Mouse (Mus musculus) midbrain, embryonic 15.5 days (tissue): ENCODE results near the gene Eif2b4. TPM values are rescaled to one million over a fixed set of nuclear protein-coding genes. Genes with fewer than 3 reads are reported as not detected.

ENCODE experiments used
- ATAC-seq: fragments of 200-750 bp; cut with Nextera tagmentation; replicated peaks from 2 replicates; pipeline ENCODE4 v1.8.0; 2017; ENCODE audit warnings: moderate TSS enrichment
- H3K27ac ChIP-seq: fragments of 300-500 bp; sonication (generic); 2 replicates; pipeline ENCODE4 v1.5.1; 2015; ENCODE audit warnings: mild to moderate bottlenecking, inconsistent platforms
- H3K27me3 ChIP-seq: fragments of 300-500 bp; sonication (generic); replicated peaks from 2 replicates; pipeline ENCODE4 v1.6.1; 2015; ENCODE audit warnings: inconsistent platforms
- H3K36me3 ChIP-seq: fragments of 300-500 bp; sonication (generic); replicated peaks from 2 replicates; pipeline ENCODE4 v1.6.1; 2015; ENCODE audit warnings: inconsistent platforms
- H3K4me1 ChIP-seq: fragments of 300-500 bp; sonication (generic); 2 replicates; pipeline ENCODE4 v1.6.1; 2015; ENCODE audit warnings: inconsistent platforms
- H3K4me2 ChIP-seq: fragments of 300-500 bp; sonication (generic); 2 replicates; pipeline ENCODE4 v1.6.1; 2015; ENCODE audit warnings: inconsistent platforms, mild to moderate bottlenecking, moderate library complexity
- H3K4me3 ChIP-seq: fragments of 300-500 bp; sonication (generic); 2 replicates; pipeline ENCODE4 v1.5.1; 2015; ENCODE audit warnings: mild to moderate bottlenecking, inconsistent platforms
- H3K9ac ChIP-seq: fragments of 300-500 bp; sonication (generic); 2 replicates; pipeline ENCODE4 v1.6.1; 2015; ENCODE audit warnings: mild to moderate bottlenecking, inconsistent platforms
- H3K9me3 ChIP-seq: fragments of 300-500 bp; sonication (generic); 2 replicates; pipeline ENCODE4 v1.6.1; 2016; ENCODE audit warnings: inconsistent platforms
- WGBS: fragments of 180-500 bp; shearing (Covaris S2); methylation state at CpG from one replicate; pipeline ENCODE4 v1.1.7; 2015; ENCODE audit warnings: mixed read lengths; 5-methylcytosine and 5-hydroxymethylcytosine counted together
- polyA plus RNA-seq: library from polyadenylated mRNA; unstranded; fragments of >200 nt; fragmentation: Nextera tagmentation; extraction: Ambion mirVana; gene quantifications from 2 replicates; pipeline ENCODE4 v1.2.1, GENCODE M21; 2015

The Eif2b4 gene
- polyA plus RNA-seq = 85.0 and 92.1 TPM in 2 replicates

- Histone ChIP-seq H3K27ac (peak within 1 kb of the TSS; percentile 89), H3K9ac (peak within 1 kb of the TSS; percentile 94), H3K4me2 (peak within 1 kb of the TSS; percentile 92), H3K9me3 (no peaks in the 10 kb centered on the region), H3K27me3 (no peaks in the 10 kb centered on the region), H3K4me3 (peak within 1 kb of the TSS; percentile 95), H3K4me1 (peaks cover 23% of the 10 kb centered on the region), H3K36me3 (peaks cover 59% of the 10 kb centered on the region)
- ATAC-seq = peak; percentile 97
- 0% methylated on average over 48 of the region's 48 CpGs for WGBS
Observed at GRCm38 (mm10) chr5:31192939-31193630, at the start of gene Eif2b4, which contains the start of gene Snx17. Gene Eif2b4, minus strand, starts transcription at chr5:31193430. Gene Snx17, plus strand, starts transcription at chr5:31193227.

- Histone ChIP-seq H3K4me1 (peaks cover 8% of the 10 kb centered on the region), H3K27ac (no peak overlapping the region), H3K27me3 (no peaks in the 10 kb centered on the region), H3K9me3 (no peaks in the 10 kb centered on the region), H3K4me3 (peak overlapping the region; percentile 91), H3K4me2 (peak overlapping the region; percentile 74), H3K36me3 (peaks cover 29% of the 10 kb centered on the region), H3K9ac (peak overlapping the region; percentile 89; the same call in 1 of the 2 replicates)
- ATAC-seq = no peak
- WGBS = 24% methylated on average over 10 of the region's 10 CpGs
Observed at GRCm38 (mm10) chr5:31242191-31242590, 49.0 kb upstream of the Eif2b4 start.

- peak overlapping the region; percentile 74 for H3K4me2 ChIP-seq
- H3K4me1 ChIP-seq = peaks cover 8% of the 10 kb centered on the region
- H3K27me3 ChIP-seq = no peaks in the 10 kb centered on the region
- H3K9ac ChIP-seq = peak overlapping the region; percentile 89
- H3K36me3 ChIP-seq = peaks cover 24% of the 10 kb centered on the region
- peak overlapping the region; percentile 97 for H3K27ac ChIP-seq
- no peak; the same call in 1 of the 2 replicates for ATAC-seq
- H3K4me3 ChIP-seq = peak overlapping the region; percentile 91
- under 1% methylated on average over 13 of the region's 13 CpGs for WGBS
- H3K9me3 ChIP-seq = no peaks in the 10 kb centered on the region
Observed at GRCm38 (mm10) chr5:31241522-31242034, 48.3 kb upstream of the Eif2b4 start.

GRCm38 (mm10) chr5:31240637-31241521 is 47.6 kb upstream of the Eif2b4 start, which contains the start of the genes Nrbp1 and Gm9970:
Gene Nrbp1, plus strand, starts transcription at chr5:31240864.
Gene Gm9970, minus strand, starts transcription at chr5:31241232.
- Histone ChIP-seq H3K27ac (peak within 1 kb of the TSS; percentile 97), H3K4me2 (peak within 1 kb of the TSS; percentile 74), H3K9ac (peak within 1 kb of the TSS; percentile 89), H3K27me3 (no peaks in the 10 kb centered on the region), H3K36me3 (peaks cover 17% of the 10 kb centered on the region), H3K4me3 (peak within 1 kb of the TSS; percentile 91), H3K9me3 (no peaks in the 10 kb centered on the region), H3K4me1 (peaks cover 8% of the 10 kb centered on the region)
- under 1% methylated on average over 83 of the region's 103 CpGs for WGBS
- ATAC-seq = peak; percentile 99

GRCm38 (mm10) chr5:31226641-31227040 is 33.4 kb upstream of the Eif2b4 start:
- no peaks in the 10 kb centered on the region for H3K36me3 ChIP-seq
- H3K27ac ChIP-seq = no peak overlapping the region
- WGBS = 64% methylated on average over 1 of the region's 1 CpGs
- H3K9ac ChIP-seq = no peak overlapping the region
- no peaks in the 10 kb centered on the region for H3K27me3 ChIP-seq
- no peak overlapping the region for H3K4me3 ChIP-seq
- no peak overlapping the region for H3K4me2 ChIP-seq
- H3K9me3 ChIP-seq = no peaks in the 10 kb centered on the region
- peaks cover 6% of the 10 kb centered on the region for H3K4me1 ChIP-seq
- no peak for ATAC-seq

- peaks cover 22% of the 10 kb centered on the region for H3K4me1 ChIP-seq
- H3K9ac ChIP-seq = no peak overlapping the region
- H3K4me3 ChIP-seq = no peak overlapping the region
- no peak overlapping the region for H3K4me2 ChIP-seq
- ATAC-seq = no peak
- no peaks in the 10 kb centered on the region for H3K9me3 ChIP-seq
- H3K36me3 ChIP-seq = no peaks in the 10 kb centered on the region
- 95% methylated on average over 9 of the region's 9 CpGs for WGBS
- H3K27me3 ChIP-seq = no peaks in the 10 kb centered on the region
- no peak overlapping the region for H3K27ac ChIP-seq
Observed at GRCm38 (mm10) chr5:31222696-31223095, 29.5 kb upstream of the Eif2b4 start.

- no peaks in the 10 kb centered on the region for H3K9me3 ChIP-seq
- H3K9ac ChIP-seq = peak overlapping the region; percentile 87
- peaks cover 25% of the 10 kb centered on the region for H3K4me1 ChIP-seq
- H3K27me3 ChIP-seq = no peaks in the 10 kb centered on the region
- peak; percentile 43 for ATAC-seq
- H3K27ac ChIP-seq = peak overlapping the region; percentile 96
- H3K4me2 ChIP-seq = peak overlapping the region; percentile 64
- peak overlapping the region; percentile 92 for H3K4me3 ChIP-seq
- no peaks in the 10 kb centered on the region for H3K36me3 ChIP-seq
- 10% methylated on average over 11 of the region's 11 CpGs for WGBS
Observed at GRCm38 (mm10) chr5:31221304-31221945, 28.2 kb upstream of the Eif2b4 start.

GRCm38 (mm10) chr5:31220448-31221303 is 27.4 kb upstream of the Eif2b4 start, which contains the start of gene Ppm1g:
Gene Ppm1g, minus strand, starts transcription at chr5:31220687.
- peak within 1 kb of the TSS; percentile 64 for H3K4me2 ChIP-seq
- under 1% methylated on average over 69 of the region's 70 CpGs for WGBS
- H3K4me1 ChIP-seq = peaks cover 25% of the 10 kb centered on the region
- no peaks in the 10 kb centered on the region for H3K9me3 ChIP-seq
- no peaks in the 10 kb centered on the region for H3K36me3 ChIP-seq
- H3K4me3 ChIP-seq = peak within 1 kb of the TSS; percentile 92
- no peaks in the 10 kb centered on the region for H3K27me3 ChIP-seq
- peak; percentile 93 for ATAC-seq
- H3K27ac ChIP-seq = peak within 1 kb of the TSS; percentile 96
- peak within 1 kb of the TSS; percentile 87 for H3K9ac ChIP-seq

GRCm38 (mm10) chr5:31219911-31220447 is 26.7 kb upstream of the Eif2b4 start:
- H3K4me2 ChIP-seq = peak overlapping the region; percentile 64
- peak; percentile 77 for ATAC-seq
- H3K4me1 ChIP-seq = peaks cover 25% of the 10 kb centered on the region
- no peaks in the 10 kb centered on the region for H3K9me3 ChIP-seq
- H3K27ac ChIP-seq = peak overlapping the region; percentile 96
- no peaks in the 10 kb centered on the region for H3K27me3 ChIP-seq
- no peaks in the 10 kb centered on the region for H3K36me3 ChIP-seq
- peak overlapping the region; percentile 87 for H3K9ac ChIP-seq
- under 1% methylated on average over 40 of the region's 40 CpGs for WGBS
- peak overlapping the region; percentile 92 for H3K4me3 ChIP-seq

GRCm38 (mm10) chr5:31219474-31219873 is 26.2 kb upstream of the Eif2b4 start:
- no peaks in the 10 kb centered on the region for H3K27me3 ChIP-seq
- peak overlapping the region; percentile 64 for H3K4me2 ChIP-seq
- H3K4me3 ChIP-seq = peak overlapping the region; percentile 92
- no peak for ATAC-seq
- no peaks in the 10 kb centered on the region for H3K9me3 ChIP-seq
- H3K36me3 ChIP-seq = no peaks in the 10 kb centered on the region
- peak overlapping the region; percentile 96 for H3K27ac ChIP-seq
- 2% methylated on average over 11 of the region's 11 CpGs for WGBS
- H3K9ac ChIP-seq = peak overlapping the region; percentile 87
- H3K4me1 ChIP-seq = peaks cover 25% of the 10 kb centered on the region

GRCm38 (mm10) chr5:31219070-31219469 is 25.8 kb upstream of the Eif2b4 start:
- H3K9me3 ChIP-seq = no peaks in the 10 kb centered on the region
- H3K4me1 ChIP-seq = peaks cover 25% of the 10 kb centered on the region
- no peaks in the 10 kb centered on the region for H3K27me3 ChIP-seq
- no peaks in the 10 kb centered on the region for H3K36me3 ChIP-seq
- peak overlapping the region; percentile 64 for H3K4me2 ChIP-seq
- H3K27ac ChIP-seq = no peak overlapping the region
- peak overlapping the region; percentile 15; the same call in 1 of the 2 replicates for H3K9ac ChIP-seq
- ATAC-seq = no peak
- WGBS = 3% methylated on average over 2 of the region's 2 CpGs
- peak overlapping the region; percentile 92 for H3K4me3 ChIP-seq
